Mouse (Mus musculus) ES-Bruce4 (cell line): ENCODE measurements around the gene Vegfd. TPM values are rescaled to one million over a fixed set of nuclear protein-coding genes. Genes with fewer than 3 reads are reported as not detected.
A peak's percentile ranks its signal among the peaks of the same experiment; 100 is the strongest.

Source experiments
- H3K27ac ChIP-seq: 2 replicates; pipeline ENCODE4 v1.5.1; 2012; ENCODE audit warnings: low read length, inconsistent platforms; ENCODE audit not compliant: insufficient read depth
- H3K27me3 ChIP-seq: 2 replicates; pipeline ENCODE4 v1.6.1; 2012; ENCODE audit warnings: mild to moderate bottlenecking, low read length, inconsistent platforms; ENCODE audit not compliant: control insufficient read depth, poor library complexity, insufficient read depth, severe bottlenecking
- H3K36me3 ChIP-seq: 2 replicates; pipeline ENCODE4 v1.6.1; 2012; ENCODE audit warnings: inconsistent platforms, mild to moderate bottlenecking, low read length, moderate library complexity; ENCODE audit not compliant: control insufficient read depth, poor library complexity, insufficient read depth, severe bottlenecking
- H3K4me1 ChIP-seq: one replicate; pipeline ENCODE4 v1.8.1; 2011; ENCODE audit warnings: low read length; ENCODE audit not compliant: control insufficient read depth, insufficient read depth
- H3K4me3 ChIP-seq: 2 replicates; pipeline ENCODE4 v1.5.1; 2011; ENCODE audit warnings: low read depth, mild to moderate bottlenecking, low read length
- H3K9ac ChIP-seq: 2 replicates; pipeline ENCODE4 v1.6.1; 2012; ENCODE audit warnings: low read depth, mild to moderate bottlenecking, inconsistent platforms; ENCODE audit not compliant: poor library complexity, severe bottlenecking
- H3K9me3 ChIP-seq: replicated peaks from 2 replicates; pipeline ENCODE4 v1.6.1; 2012; ENCODE audit warnings: mild to moderate bottlenecking, low read length, inconsistent platforms; ENCODE audit not compliant: control insufficient read depth, poor library complexity, insufficient read depth, severe bottlenecking
- CTCF ChIP-seq: IDR thresholded peaks from one replicate; pipeline ENCODE4 v1.8.1; 2011; ENCODE audit warnings: low read depth, low read length
- EP300 ChIP-seq: IDR thresholded peaks from 2 replicates; pipeline ENCODE4 v1.6.1; 2011; ENCODE audit warnings: low read depth, low read length; ENCODE audit not compliant: insufficient read depth
- POLR2A ChIP-seq: IDR thresholded peaks from one replicate; pipeline ENCODE4 v1.8.1; 2011; ENCODE audit warnings: low read length; ENCODE audit not compliant: insufficient read depth
- polyA plus RNA-seq: library from polyadenylated mRNA; stranded (reverse); fragments of >200 nt; gene quantifications from 2 replicates; pipeline ENCODE4 v1.2.4, GENCODE M21; 2011; ENCODE audit warnings: low read depth; ENCODE audit not compliant: missing spikeins, insufficient read depth, insufficient read length

Gene Vegfd
- polyA plus RNA-seq, 1 experiment: 3.4 TPM

- H3K9ac ChIP-seq: no peak overlapping the region
- H3K27ac ChIP-seq: no peak overlapping the region
- H3K4me1 ChIP-seq: no peaks in the 10 kb centered on the region
- TF ChIP-seq POLR2A (no peak), EP300 (no peak), CTCF (no peak)
- no peaks in the 10 kb centered on the region for H3K36me3 ChIP-seq
- no peaks in the 10 kb centered on the region for H3K27me3 ChIP-seq
- no peaks in the 10 kb centered on the region for H3K9me3 ChIP-seq
- H3K4me3 ChIP-seq: no peak overlapping the region
Measured at GRCm38 (mm10) chrX:164416803-164417202, 43.6 kb downstream of the Vegfd start.

- no peak overlapping the region for H3K4me3 ChIP-seq
- no peaks in the 10 kb centered on the region for H3K27me3 ChIP-seq
- peaks cover 6% of the 10 kb centered on the region for H3K36me3 ChIP-seq
- H3K9ac ChIP-seq: no peak overlapping the region
- TF ChIP-seq CTCF (no peak), EP300 (no peak), POLR2A (no peak)
- no peaks in the 10 kb centered on the region for H3K4me1 ChIP-seq
- H3K27ac ChIP-seq: no peak overlapping the region
- no peaks in the 10 kb centered on the region for H3K9me3 ChIP-seq
Measured at GRCm38 (mm10) chrX:164418008-164418407, 44.8 kb downstream of the Vegfd start.

- H3K4me1 ChIP-seq: no peaks in the 10 kb centered on the region
Measured at GRCm38 (mm10) chrX:164419471-164419939, 46.3 kb downstream of the Vegfd start, which contains the start of gene Piga. Piga (plus strand) TSS chrX:164419787.

GRCm38 (mm10) chrX:164419955-164420354, 46.8 kb downstream of the Vegfd start:
- Histone ChIP-seq H3K4me3 (peak overlapping the region; percentile 99), H3K27me3 (no peaks in the 10 kb centered on the region), H3K9me3 (no peaks in the 10 kb centered on the region), H3K4me1 (no peaks in the 10 kb centered on the region), H3K27ac (no peak overlapping the region), H3K36me3 (peaks cover 15% of the 10 kb centered on the region), H3K9ac (peak overlapping the region; percentile 95)
- TF ChIP-seq CTCF: no peak
- TF ChIP-seq EP300: no peak
- no peak for TF ChIP-seq POLR2A

More at GRCm38 (mm10) chrX:164419471-164419939, 46.3 kb downstream of the Vegfd start, which contains the start of gene Piga:
- H3K27me3 ChIP-seq: no peaks in the 10 kb centered on the region
- peak within 1 kb of the TSS; percentile 95 for H3K9ac ChIP-seq
- H3K4me3 ChIP-seq: peak within 1 kb of the TSS; percentile 99
- peaks cover 15% of the 10 kb centered on the region for H3K36me3 ChIP-seq
- TF ChIP-seq POLR2A (peak; percentile 65), CTCF (no peak), EP300 (no peak)
- no peaks in the 10 kb centered on the region for H3K9me3 ChIP-seq
- H3K27ac ChIP-seq: peak within 1 kb of the TSS; percentile 48

GRCm38 (mm10) chrX:164420518-164420917, 47.3 kb downstream of the Vegfd start:
- H3K27me3 ChIP-seq: no peaks in the 10 kb centered on the region
- peaks cover 15% of the 10 kb centered on the region for H3K36me3 ChIP-seq
- no peak overlapping the region for H3K27ac ChIP-seq
- no peaks in the 10 kb centered on the region for H3K9me3 ChIP-seq
- H3K4me1 ChIP-seq: no peaks in the 10 kb centered on the region
- peak overlapping the region; percentile 95; the same call in 1 of the 2 replicates for H3K9ac ChIP-seq
- TF ChIP-seq EP300: no peak
- TF ChIP-seq POLR2A: no peak
- TF ChIP-seq CTCF: no peak
- H3K4me3 ChIP-seq: peak overlapping the region; percentile 99

- no peak for TF ChIP-seq CTCF
- no peak for TF ChIP-seq POLR2A
- no peak for TF ChIP-seq EP300
- Histone ChIP-seq H3K4me1 (no peaks in the 10 kb centered on the region), H3K4me3 (no peak overlapping the region), H3K9ac (no peak overlapping the region), H3K9me3 (no peaks in the 10 kb centered on the region), H3K27ac (no peak overlapping the region), H3K27me3 (no peaks in the 10 kb centered on the region), H3K36me3 (peaks cover 15% of the 10 kb centered on the region)
Measured at GRCm38 (mm10) chrX:164424821-164425220, 51.6 kb downstream of the Vegfd start.
